Mouse (Mus musculus) C2C12 (cell line): ENCODE data around the gene Uts2b. TPM values are rescaled to one million over a fixed set of nuclear protein-coding genes. Genes with fewer than 3 reads are reported as not detected.

Experiments used
- H3K27me3 ChIP-seq: one replicate; pipeline ENCODE4 v1.6.1; 2011; ENCODE audit not compliant: control insufficient read depth, insufficient read depth, insufficient read length
- H3K36me3 ChIP-seq: one replicate; pipeline ENCODE4 v1.6.1; 2011; ENCODE audit not compliant: control insufficient read depth, insufficient read depth
- H3K4me3 ChIP-seq: one replicate; pipeline ENCODE4 v1.5.1; 2011; ENCODE audit warnings: mild to moderate bottlenecking, control low read depth; ENCODE audit not compliant: poor library complexity, insufficient read depth, severe bottlenecking
- H3K79me2 ChIP-seq: one replicate; pipeline ENCODE4 v1.6.1; 2011; ENCODE audit not compliant: control insufficient read depth, insufficient read depth
- H3K79me3 ChIP-seq: one replicate; pipeline ENCODE4 v1.6.1; 2011; ENCODE audit warnings: low read depth, control low read depth
- H3ac ChIP-seq: one replicate; pipeline ENCODE3; 2011; ENCODE audit warnings: low read depth; ENCODE audit not compliant: control insufficient read depth, insufficient read length
- CEBPB ChIP-seq: IDR thresholded peaks from one replicate; pipeline ENCODE4 v1.6.1; 2011; ENCODE audit warnings: low read depth, mild to moderate bottlenecking, control low read depth, moderate library complexity
- CTCF ChIP-seq: IDR thresholded peaks from one replicate; pipeline ENCODE4 v1.5.1; 2011; ENCODE audit not compliant: control insufficient read depth, insufficient read depth, insufficient read length
- FOSL1 ChIP-seq: IDR thresholded peaks from one replicate; pipeline ENCODE4 v1.8.0; 2011; ENCODE audit warnings: mild to moderate bottlenecking, low read length; ENCODE audit not compliant: poor library complexity, insufficient read depth, severe bottlenecking
- MAX ChIP-seq: IDR thresholded peaks from one replicate; pipeline ENCODE4 v1.6.1; 2011; ENCODE audit warnings: mild to moderate bottlenecking, control low read depth
- MYOD1 ChIP-seq: IDR thresholded peaks from one replicate; pipeline ENCODE4 v1.6.1; 2011; ENCODE audit warnings: low read depth; ENCODE audit not compliant: control insufficient read depth, insufficient read length
- MYOG ChIP-seq: IDR thresholded peaks from one replicate; pipeline ENCODE4 v1.6.1; 2011; ENCODE audit not compliant: control insufficient read depth, insufficient read length; ENCODE audit errors: extremely low read depth
- USF1 ChIP-seq: IDR thresholded peaks from one replicate; pipeline ENCODE4 v1.6.1; 2011; ENCODE audit warnings: low read depth, mild to moderate bottlenecking, control low read depth, moderate library complexity
- polyA plus RNA-seq: library from polyadenylated mRNA; unstranded; fragments of >200 nt; fragmentation: generic; extraction: Trizol; gene quantifications from one replicate; pipeline ENCODE4 v1.2.1, GENCODE M21; 2012; ENCODE audit warnings: missing spikeins

Uts2b gene
- polyA plus RNA-seq, 1 experiment, result not detected

DNA sequence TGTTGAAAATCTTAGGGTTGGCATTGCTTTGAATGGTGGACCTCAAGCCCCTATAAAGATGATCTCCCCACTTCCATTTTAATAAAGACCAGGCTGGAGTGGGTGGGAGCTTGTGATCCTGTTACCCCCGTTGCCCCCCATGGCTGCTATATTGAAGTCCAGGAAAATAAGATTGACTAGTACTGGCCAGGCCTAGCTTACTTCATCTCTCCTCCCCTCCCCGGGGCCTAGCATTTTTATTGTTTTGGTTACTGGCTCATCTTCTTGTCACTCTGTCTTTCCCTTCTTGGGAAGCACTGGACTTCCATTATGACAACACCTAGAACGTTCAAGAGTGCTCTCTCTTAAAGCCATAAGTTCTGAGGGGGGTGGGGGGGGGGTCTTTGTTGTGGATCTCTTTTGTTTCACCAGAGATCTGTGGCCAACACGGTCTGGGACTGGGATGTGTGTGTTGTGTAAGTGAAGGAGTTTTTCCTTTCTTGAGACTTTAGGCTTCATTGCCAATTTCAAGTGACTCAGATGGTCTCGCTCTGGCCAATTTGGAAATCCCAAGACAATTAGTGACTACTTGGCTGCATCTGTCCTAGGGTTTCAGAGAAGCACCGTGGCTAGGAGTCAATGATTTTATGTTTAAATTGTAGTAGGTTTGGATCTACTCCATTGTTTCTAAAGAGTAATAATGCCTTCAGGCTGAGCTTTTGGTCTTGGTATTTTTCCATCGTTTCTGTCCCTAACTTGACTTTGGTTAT, 19.7 kb upstream of the Uts2b start:
- TF ChIP-seq FOSL1, result no peak
- TF ChIP-seq USF1, result no peak
- no peak for TF ChIP-seq MAX
- TF ChIP-seq MYOD1, result no peak
- no peak for TF ChIP-seq MYOG
- TF ChIP-seq CEBPB, result no peak
- TF ChIP-seq CTCF, result no peak
- peaks cover 56% of the 10 kb centered on the region for H3K79me2 ChIP-seq
- peak overlapping the region; percentile 66 for H3ac ChIP-seq
- H3K79me3 ChIP-seq, result peaks cover 36% of the 10 kb centered on the region
- no peaks in the 10 kb centered on the region for H3K27me3 ChIP-seq
- H3K36me3 ChIP-seq, result no peaks in the 10 kb centered on the region
- peak overlapping the region; percentile 60 for H3K4me3 ChIP-seq

DNA sequence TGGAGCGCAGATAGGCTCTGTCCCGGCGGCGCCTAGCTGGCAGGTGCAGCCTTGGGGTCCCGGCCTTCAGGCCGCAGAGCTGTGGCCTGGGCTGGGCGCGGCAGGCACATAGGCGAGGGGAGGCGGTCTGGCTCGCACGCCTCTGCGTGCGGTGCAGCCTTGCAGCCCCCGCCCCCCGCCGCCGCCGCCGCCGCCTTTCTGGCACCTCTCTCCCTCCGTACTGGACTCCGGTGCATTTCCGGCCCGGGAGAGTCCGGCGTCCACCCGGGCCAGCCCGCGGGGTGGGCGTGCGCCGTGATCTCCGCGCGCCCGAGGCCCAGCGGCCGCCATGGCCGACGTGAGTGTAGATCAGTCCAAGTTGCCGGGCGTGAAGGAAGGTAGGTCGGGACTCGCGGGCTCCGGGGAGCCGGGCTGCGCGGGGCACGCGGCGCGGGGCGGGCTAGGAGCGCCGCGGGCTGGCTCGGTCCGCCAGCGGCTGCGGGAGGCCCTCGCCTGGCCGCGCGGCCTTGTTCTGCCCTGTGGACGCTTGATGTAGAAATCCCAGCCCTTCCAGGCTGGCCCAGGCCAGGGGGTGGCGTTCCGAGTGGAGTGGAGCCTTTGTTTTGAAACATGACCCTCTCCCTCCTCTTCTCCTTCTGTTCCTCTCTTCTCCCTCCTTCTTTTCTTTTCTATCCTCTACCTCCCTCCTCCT, 18.9 kb upstream of the Uts2b start, which contains the start of gene Ccdc50:
TSS of gene Ccdc50 (plus strand) at position 109 of the 691 bp plus-strand sequence.
- Histone ChIP-seq H3K4me3 (peak within 1 kb of the TSS; percentile 60), H3K79me3 (peaks cover 36% of the 10 kb centered on the region), H3K27me3 (no peaks in the 10 kb centered on the region), H3ac (peak within 1 kb of the TSS; percentile 66), H3K79me2 (peaks cover 48% of the 10 kb centered on the region), H3K36me3 (no peaks in the 10 kb centered on the region)
- no peak for TF ChIP-seq MAX
- TF ChIP-seq FOSL1, result no peak
- no peak for TF ChIP-seq MYOG
- TF ChIP-seq CEBPB, result no peak
- TF ChIP-seq USF1, result no peak
- no peak for TF ChIP-seq MYOD1
- TF ChIP-seq CTCF, result no peak

DNA sequence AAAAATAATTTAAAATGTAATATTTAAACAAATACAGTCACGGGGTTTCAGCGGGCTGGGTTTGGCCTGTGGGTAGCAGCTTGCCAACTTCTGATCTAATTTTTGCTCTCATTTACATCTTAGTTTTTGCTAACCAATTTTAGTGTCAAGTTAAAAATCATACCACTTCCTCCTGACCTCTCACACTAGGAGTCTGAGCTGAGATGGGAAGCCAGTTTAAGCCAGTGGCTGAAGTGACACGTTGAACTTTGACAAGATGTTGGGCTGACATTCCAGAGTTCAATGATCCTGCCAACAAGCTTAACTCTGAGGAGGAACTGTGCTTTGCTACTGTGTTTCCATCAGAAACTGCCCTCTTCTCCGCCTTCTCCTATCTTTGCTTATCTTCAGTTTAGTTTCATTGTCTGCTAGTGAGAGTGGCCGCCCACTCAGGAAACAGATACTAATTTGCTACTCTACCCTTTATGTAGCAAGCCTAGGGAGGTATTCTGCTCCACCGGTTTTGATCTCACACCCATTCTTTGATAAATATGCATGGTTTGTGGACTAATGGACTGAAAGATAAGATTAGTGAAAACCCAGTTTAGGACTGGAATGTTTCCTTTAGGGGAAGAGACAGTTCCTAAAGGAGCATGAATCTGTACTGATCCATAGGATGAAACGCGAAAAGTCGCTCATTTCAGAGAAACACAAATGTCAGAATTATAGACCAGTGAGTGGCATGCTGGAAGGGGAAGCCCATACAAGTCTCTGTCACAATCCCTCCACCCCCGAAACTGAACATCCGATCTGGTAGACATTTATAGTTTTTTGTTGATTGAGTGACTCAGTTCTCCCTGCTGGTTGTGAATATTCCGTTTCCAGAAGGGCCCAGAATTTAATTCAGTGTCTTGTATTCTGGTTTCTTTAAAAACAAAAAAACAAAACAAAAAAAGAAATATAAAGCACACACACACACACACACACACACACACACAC, 17.9 kb upstream of the Uts2b start:
- Histone ChIP-seq H3ac (no peak overlapping the region), H3K79me2 (peaks cover 38% of the 10 kb centered on the region), H3K27me3 (no peaks in the 10 kb centered on the region), H3K36me3 (no peaks in the 10 kb centered on the region), H3K79me3 (peaks cover 30% of the 10 kb centered on the region), H3K4me3 (peak overlapping the region; percentile 60)
- TF ChIP-seq USF1, result no peak
- TF ChIP-seq CEBPB, result no peak

DNA sequence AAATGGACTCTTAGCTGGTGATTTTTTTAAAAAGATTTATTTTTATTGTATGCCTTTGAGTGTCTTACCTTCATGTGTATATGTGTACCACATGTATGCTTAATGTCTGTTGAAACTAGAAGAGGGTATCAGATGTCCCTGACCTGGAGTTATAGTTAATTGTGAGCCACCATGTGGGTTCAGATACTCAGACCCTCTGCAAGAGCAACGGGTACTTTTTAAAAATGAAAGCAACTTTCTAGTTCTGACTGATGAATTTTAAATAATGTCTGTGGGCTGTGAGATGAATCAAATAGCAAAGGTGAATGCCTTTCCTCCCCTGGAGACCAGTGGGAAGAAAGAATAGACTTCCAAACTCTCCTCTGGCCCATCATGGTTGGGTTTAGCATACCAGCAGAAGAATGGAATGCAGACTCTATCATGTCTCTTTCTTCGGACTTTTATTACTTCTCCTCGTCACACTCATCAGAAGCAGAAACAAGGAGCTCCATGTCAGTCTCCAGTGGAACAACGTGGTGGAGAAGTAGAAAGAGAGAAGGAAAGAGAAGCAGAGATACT, 16.9 kb upstream of the Uts2b start:
- no peak overlapping the region for H3K4me3 ChIP-seq
- H3K79me2 ChIP-seq, result peaks cover 30% of the 10 kb centered on the region
- no peaks in the 10 kb centered on the region for H3K36me3 ChIP-seq
- no peaks in the 10 kb centered on the region for H3K27me3 ChIP-seq
- no peak overlapping the region for H3ac ChIP-seq
- peaks cover 22% of the 10 kb centered on the region for H3K79me3 ChIP-seq
- TF ChIP-seq USF1 (no peak), MYOD1 (no peak), CTCF (no peak), MAX (no peak), FOSL1 (no peak), CEBPB (no peak), MYOG (no peak)

DNA sequence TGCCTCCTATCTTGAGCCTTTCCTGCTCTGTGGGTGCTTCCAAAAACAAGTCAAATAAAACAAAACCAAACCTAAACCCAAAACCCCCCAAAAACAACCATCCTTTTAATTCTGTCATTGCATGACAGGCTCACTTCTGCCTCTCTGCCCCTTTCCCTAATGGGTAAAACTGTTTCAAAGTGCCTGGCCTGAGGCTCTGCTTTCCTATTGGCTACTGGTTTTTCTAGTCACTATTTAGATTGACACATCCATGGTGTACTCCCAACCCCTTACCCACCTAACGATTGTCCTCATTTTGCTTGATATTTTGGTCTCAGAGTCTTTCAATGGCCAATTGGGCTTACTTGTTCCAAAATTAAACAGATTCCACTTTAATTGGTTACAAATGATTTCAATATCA, 15.6 kb upstream of the Uts2b start:
- TF ChIP-seq USF1 (no peak), MAX (no peak), CEBPB (no peak), MYOG (no peak), MYOD1 (no peak)
- peaks cover 18% of the 10 kb centered on the region for H3K79me2 ChIP-seq
- no peak overlapping the region for H3ac ChIP-seq
- no peaks in the 10 kb centered on the region for H3K36me3 ChIP-seq
- no peaks in the 10 kb centered on the region for H3K27me3 ChIP-seq
- no peak overlapping the region for H3K4me3 ChIP-seq
- H3K79me3 ChIP-seq, result peaks cover 14% of the 10 kb centered on the region
